Mouse (Mus musculus) heart, embryonic 16.5 days (tissue): ENCODE data around the gene Cbx6. TPM values are rescaled to one million over a fixed set of nuclear protein-coding genes. Genes with fewer than 3 reads are reported as not detected.

ENCODE experiments used
- ATAC-seq: fragments of 200-750 bp; cut with Nextera tagmentation; replicated peaks from 2 replicates; pipeline ENCODE4 v1.8.0; 2017; ENCODE audit warnings: moderate number of reproducible peaks; ENCODE audit not compliant: insufficient read depth, low FRiP score; ENCODE audit errors: extremely low read depth
- H3K27ac ChIP-seq: fragments of 300-500 bp; sonication (generic); 2 replicates; pipeline ENCODE4 v1.5.1; 2014; ENCODE audit warnings: mild to moderate bottlenecking, low read length, control low read depth, moderate library complexity
- H3K27me3 ChIP-seq: fragments of 300-500 bp; sonication (generic); 2 replicates; pipeline ENCODE4 v1.6.1; 2014; ENCODE audit warnings: low read length, mixed read lengths; ENCODE audit not compliant: control insufficient read depth, insufficient read depth
- H3K36me3 ChIP-seq: fragments of 300-500 bp; sonication (generic); 2 replicates; pipeline ENCODE4 v1.6.1; 2014; ENCODE audit not compliant: control insufficient read depth, insufficient read depth
- H3K4me1 ChIP-seq: fragments of 300-500 bp; sonication (generic); 2 replicates; pipeline ENCODE4 v1.6.1; 2014; ENCODE audit warnings: low read length, mixed read lengths; ENCODE audit not compliant: control insufficient read depth, insufficient read depth
- H3K4me2 ChIP-seq: fragments of 300-500 bp; sonication (generic); 2 replicates; pipeline ENCODE4 v1.6.1; 2014; ENCODE audit warnings: low read depth, mild to moderate bottlenecking, control low read depth, low read length
- H3K4me3 ChIP-seq: fragments of 300-500 bp; sonication (generic); 2 replicates; pipeline ENCODE4 v1.5.1; 2014; ENCODE audit warnings: mild to moderate bottlenecking, control low read depth, low read length
- H3K9ac ChIP-seq: fragments of 300-500 bp; sonication (generic); 2 replicates; pipeline ENCODE4 v1.6.1; 2014; ENCODE audit warnings: low read length, control low read depth
- H3K9me3 ChIP-seq: fragments of 300-500 bp; sonication (generic); replicated peaks from 2 replicates; pipeline ENCODE4 v1.6.1; 2016; ENCODE audit warnings: low read length; ENCODE audit not compliant: control insufficient read depth
- WGBS: fragments of 180-500 bp; shearing (Covaris S2); extraction: QIAGEN DNeasy Blood & Tissue Kit; methylation state at CpG from one replicate; pipeline ENCODE4 v1.1.7; 2014; 5-methylcytosine and 5-hydroxymethylcytosine counted together
- polyA plus RNA-seq: library from polyadenylated mRNA; unstranded; fragments of >200 nt; fragmentation: Nextera tagmentation; extraction: Ambion mirVana; gene quantifications from 2 replicates; pipeline ENCODE4 v1.2.1, GENCODE M21; 2015

The Cbx6 gene
- polyA plus RNA-seq, 1 experiment from 2014 or later, result 57.0 TPM

- peaks cover 42% of the 10 kb centered on the region for H3K27me3 ChIP-seq
Observed at GRCm38 (mm10) chr15:79800701-79801100, 33.8 kb downstream of the Cbx6 start.

GRCm38 (mm10) chr15:79798591-79798990, 35.9 kb downstream of the Cbx6 start:
- WGBS, result 80% methylated on average over 10 of the region's 10 CpGs
- no peaks in the 10 kb centered on the region for H3K9me3 ChIP-seq
- no peaks in the 10 kb centered on the region for H3K36me3 ChIP-seq
- H3K4me2 ChIP-seq, result no peak overlapping the region
- peaks cover 29% of the 10 kb centered on the region for H3K27me3 ChIP-seq
- no peak overlapping the region for H3K27ac ChIP-seq
- no peak for ATAC-seq
- H3K4me1 ChIP-seq, result peaks cover under 1% of the 10 kb centered on the region; the same call in 1 of the 2 replicates
- no peak overlapping the region for H3K9ac ChIP-seq
- H3K4me3 ChIP-seq, result no peak overlapping the region

More at GRCm38 (mm10) chr15:79800701-79801100, 33.8 kb downstream of the Cbx6 start:
- Histone ChIP-seq H3K4me2 (no peak overlapping the region), H3K36me3 (no peaks in the 10 kb centered on the region), H3K27ac (no peak overlapping the region), H3K9ac (no peak overlapping the region), H3K4me1 (peaks cover 3% of the 10 kb centered on the region), H3K4me3 (no peak overlapping the region), H3K9me3 (no peaks in the 10 kb centered on the region)
- ATAC-seq, result no peak
- WGBS, result 61% methylated on average over 11 of the region's 11 CpGs

GRCm38 (mm10) chr15:79797680-79798079, 36.8 kb downstream of the Cbx6 start:
- Histone ChIP-seq H3K27ac (no peak overlapping the region), H3K27me3 (peaks cover 22% of the 10 kb centered on the region), H3K4me1 (no peaks in the 10 kb centered on the region), H3K9ac (no peak overlapping the region), H3K9me3 (no peaks in the 10 kb centered on the region), H3K4me2 (no peak overlapping the region), H3K4me3 (no peak overlapping the region), H3K36me3 (no peaks in the 10 kb centered on the region)
- ATAC-seq, result no peak
- 82% methylated on average over 8 of the region's 8 CpGs for WGBS

GRCm38 (mm10) chr15:79797096-79797495, 37.4 kb downstream of the Cbx6 start:
- ATAC-seq, result no peak
- 81% methylated on average over 7 of the region's 7 CpGs for WGBS
- peaks cover 17% of the 10 kb centered on the region for H3K27me3 ChIP-seq

GRCm38 (mm10) chr15:79796256-79796655, 38.2 kb downstream of the Cbx6 start:
- peaks cover 13% of the 10 kb centered on the region for H3K27me3 ChIP-seq
- no peaks in the 10 kb centered on the region for H3K9me3 ChIP-seq
- 74% methylated on average over 12 of the region's 12 CpGs for WGBS
- ATAC-seq, result no peak
- H3K4me2 ChIP-seq, result no peak overlapping the region
- no peaks in the 10 kb centered on the region for H3K4me1 ChIP-seq
- H3K27ac ChIP-seq, result no peak overlapping the region
- H3K4me3 ChIP-seq, result no peak overlapping the region
- no peak overlapping the region for H3K9ac ChIP-seq
- no peaks in the 10 kb centered on the region for H3K36me3 ChIP-seq

More at GRCm38 (mm10) chr15:79797096-79797495, 37.4 kb downstream of the Cbx6 start:
- no peaks in the 10 kb centered on the region for H3K4me1 ChIP-seq
- H3K9ac ChIP-seq, result no peak overlapping the region
- no peak overlapping the region for H3K27ac ChIP-seq
- H3K9me3 ChIP-seq, result no peaks in the 10 kb centered on the region
- H3K4me3 ChIP-seq, result no peak overlapping the region
- H3K4me2 ChIP-seq, result no peak overlapping the region
- no peaks in the 10 kb centered on the region for H3K36me3 ChIP-seq

GRCm38 (mm10) chr15:79794173-79794572, 40.3 kb downstream of the Cbx6 start:
- peaks cover 11% of the 10 kb centered on the region for H3K27me3 ChIP-seq
- H3K9ac ChIP-seq, result no peak overlapping the region
- H3K4me2 ChIP-seq, result no peak overlapping the region
- H3K27ac ChIP-seq, result no peak overlapping the region
- no peak for ATAC-seq
- no peaks in the 10 kb centered on the region for H3K4me1 ChIP-seq
- no peaks in the 10 kb centered on the region for H3K36me3 ChIP-seq
- H3K9me3 ChIP-seq, result no peaks in the 10 kb centered on the region
- H3K4me3 ChIP-seq, result no peak overlapping the region
- 13% methylated on average over 20 of the region's 20 CpGs for WGBS

GRCm38 (mm10) chr15:79793076-79793475, 41.4 kb downstream of the Cbx6 start:
- no peak overlapping the region for H3K9ac ChIP-seq
- H3K27me3 ChIP-seq, result peaks cover 9% of the 10 kb centered on the region
- H3K4me1 ChIP-seq, result no peaks in the 10 kb centered on the region

GRCm38 (mm10) chr15:79792455-79792854, 42.0 kb downstream of the Cbx6 start:
- ATAC-seq, result no peak
- Histone ChIP-seq H3K9ac (no peak overlapping the region), H3K27me3 (peaks cover 12% of the 10 kb centered on the region), H3K9me3 (no peaks in the 10 kb centered on the region), H3K4me3 (no peak overlapping the region), H3K36me3 (no peaks in the 10 kb centered on the region), H3K27ac (no peak overlapping the region), H3K4me2 (no peak overlapping the region), H3K4me1 (no peaks in the 10 kb centered on the region)
- 27% methylated on average over 19 of the region's 19 CpGs for WGBS

More at GRCm38 (mm10) chr15:79793076-79793475, 41.4 kb downstream of the Cbx6 start:
- 86% methylated on average over 9 of the region's 9 CpGs for WGBS
- H3K4me3 ChIP-seq, result no peak overlapping the region
- no peaks in the 10 kb centered on the region for H3K36me3 ChIP-seq
- no peaks in the 10 kb centered on the region for H3K9me3 ChIP-seq
- H3K4me2 ChIP-seq, result no peak overlapping the region
- no peak for ATAC-seq
- H3K27ac ChIP-seq, result no peak overlapping the region

- H3K9me3 ChIP-seq, result no peaks in the 10 kb centered on the region
- H3K9ac ChIP-seq, result no peak overlapping the region
- no peaks in the 10 kb centered on the region for H3K36me3 ChIP-seq
- H3K27ac ChIP-seq, result no peak overlapping the region
- peaks cover 16% of the 10 kb centered on the region for H3K27me3 ChIP-seq
- H3K4me1 ChIP-seq, result no peaks in the 10 kb centered on the region
- WGBS, result 2% methylated on average over 12 of the region's 12 CpGs
- no peak overlapping the region for H3K4me2 ChIP-seq
- ATAC-seq, result no peak
- no peak overlapping the region for H3K4me3 ChIP-seq
Observed at GRCm38 (mm10) chr15:79791502-79791901, 43.0 kb downstream of the Cbx6 start.
